ENCODE assay signal across 10 mouse cellular contexts in the genomic region with DNA sequence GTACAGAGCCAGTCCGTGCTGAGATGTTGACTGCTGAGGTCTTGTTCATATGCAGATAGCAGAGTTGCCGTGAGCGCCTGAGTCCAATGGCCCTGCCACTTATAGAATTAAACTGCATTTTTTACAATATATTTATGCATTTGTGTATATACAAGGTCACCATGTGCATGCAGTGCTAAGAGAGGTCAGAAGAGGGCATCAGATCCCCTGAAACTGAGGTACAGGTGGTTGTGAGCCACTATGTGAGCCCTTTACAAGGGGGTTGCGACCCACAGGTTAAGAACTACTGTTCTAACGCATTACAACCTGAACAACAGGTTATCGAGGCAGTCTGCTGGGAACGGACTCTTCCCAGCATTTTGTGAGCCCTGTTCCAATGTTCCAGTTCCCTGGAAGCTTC.
DNase-seq lines count a peak whose midpoint lies in the region; ATAC-seq and TF ChIP-seq lines count a peak whose summit lies in the region.
"Had no signal": no experiment of that assay in that cellular context is flagged by ENCODE, and none has a peak within 500 bp of the region (broad histone marks: within the 10 kb centered on the region; RNA-seq: fewer than 3 reads in every experiment).

No protein-coding gene starts in this region.

- H3K27me3 ChIP-seq in hindbrain, embryonic 11.5 days (ENCODE audit: control insufficient read depth, insufficient read depth, low read length): no peaks in the 10 kb centered on the region
- no peaks in the 10 kb centered on the region for H3K27me3 ChIP-seq in hindbrain, embryonic 16.5 days (replicated peaks; ENCODE audit: control insufficient read depth, insufficient read depth, low read length)
- H3K27me3 ChIP-seq in midbrain, postnatal 0 days (ENCODE audit: insufficient read depth, low read length): no peaks in the 10 kb centered on the region
- no peaks in the 10 kb centered on the region for H3K27me3 ChIP-seq in midbrain, embryonic 13.5 days
- H3K27me3 ChIP-seq: embryonic facial prominence, embryonic 13.5 days; liver, embryonic 15.5 days had no signal

- no peak overlapping the region for H3K9ac ChIP-seq in hindbrain, embryonic 11.5 days (ENCODE audit: low read depth, low read length)
- no peak overlapping the region for H3K9ac ChIP-seq in hindbrain, embryonic 16.5 days (ENCODE audit: low read depth, low read length)
- no peak overlapping the region for H3K9ac ChIP-seq in midbrain, postnatal 0 days (replicated peaks; ENCODE audit: low read length, poor library complexity, severe bottlenecking)
- no peak overlapping the region for H3K9ac ChIP-seq in midbrain, embryonic 13.5 days (replicated peaks)
- H3K9ac ChIP-seq: embryonic facial prominence, embryonic 13.5 days; liver, embryonic 15.5 days had no signal

- H3K4me1 ChIP-seq in hindbrain, embryonic 11.5 days (replicated peaks; ENCODE audit: control insufficient read depth, insufficient read depth, low read length): no peaks in the 10 kb centered on the region
- no peaks in the 10 kb centered on the region for H3K4me1 ChIP-seq in hindbrain, embryonic 16.5 days (ENCODE audit: control insufficient read depth, insufficient read depth, low read depth, low read length)
- no peaks in the 10 kb centered on the region for H3K4me1 ChIP-seq in midbrain, postnatal 0 days (ENCODE audit: insufficient read depth, low read length)
- no peaks in the 10 kb centered on the region for H3K4me1 ChIP-seq in midbrain, embryonic 13.5 days (replicated peaks)
- H3K4me1 ChIP-seq: embryonic facial prominence, embryonic 13.5 days; liver, embryonic 15.5 days had no signal

- no peak overlapping the region for H3K4me2 ChIP-seq in hindbrain, embryonic 11.5 days (replicated peaks; ENCODE audit: low read depth, low read length)
- no peak overlapping the region for H3K4me2 ChIP-seq in hindbrain, embryonic 16.5 days (ENCODE audit: low read length)
- no peak overlapping the region for H3K4me2 ChIP-seq in midbrain, postnatal 0 days (ENCODE audit: low read depth, low read length, poor library complexity, severe bottlenecking)
- no peak overlapping the region for H3K4me2 ChIP-seq in midbrain, embryonic 13.5 days (replicated peaks)
- H3K4me2 ChIP-seq: embryonic facial prominence, embryonic 13.5 days; liver, embryonic 15.5 days had no signal

- peak; percentile 5 for DNase-seq in hindbrain, embryonic 11.5 days (ENCODE audit: low spot score)
- DNase-seq in midbrain, postnatal 0 days (ENCODE audit: low spot score): no peak
- peak; percentile 8 for DNase-seq in c-Kit-positive CD71-positive TER-119-negative erythroid progenitor cells, embryonic 14.5 days (ENCODE audit: low read depth)
- DNase-seq in thymus, postnatal 4 days: peak; percentile 53
- no peak for DNase-seq in left cerebral cortex, adult 18-20 months (ENCODE audit: low spot score in 2 of 2)

- WGBS in hindbrain, embryonic 11.5 days: 65% methylated on average over 7 of the region's 7 CpGs
- 64% methylated on average over 7 of the region's 7 CpGs for WGBS in hindbrain, embryonic 16.5 days
- WGBS in midbrain, postnatal 0 days: 65% methylated on average over 7 of the region's 7 CpGs
- 67% methylated on average over 7 of the region's 7 CpGs for WGBS in midbrain, embryonic 13.5 days

- ATAC-seq in hindbrain, embryonic 11.5 days (ENCODE audit: low FRiP score): no peak
- ATAC-seq in hindbrain, embryonic 16.5 days: no peak
- ATAC-seq in midbrain, postnatal 0 days (ENCODE audit: low FRiP score): no peak
- no peak for ATAC-seq in midbrain, embryonic 13.5 days
- ATAC-seq: inflammation-experienced regulatory T-cells, adult 6 months had no signal

- no peak overlapping the region for H3K27ac ChIP-seq in hindbrain, embryonic 11.5 days (ENCODE audit: low read depth, low read length)
- no peak overlapping the region for H3K27ac ChIP-seq in hindbrain, embryonic 16.5 days (ENCODE audit: low read depth, low read length)
- H3K27ac ChIP-seq in midbrain, postnatal 0 days (ENCODE audit: low read depth, low read length): no peak overlapping the region
- no peak overlapping the region for H3K27ac ChIP-seq in midbrain, embryonic 13.5 days
- H3K27ac ChIP-seq: embryonic facial prominence, embryonic 13.5 days; liver, embryonic 15.5 days had no signal

- H3K36me3 ChIP-seq in hindbrain, embryonic 11.5 days (ENCODE audit: control insufficient read depth, insufficient read depth, low read length): no peaks in the 10 kb centered on the region
- H3K36me3 ChIP-seq in hindbrain, embryonic 16.5 days (ENCODE audit: control insufficient read depth, insufficient read depth, low read length): no peaks in the 10 kb centered on the region
- H3K36me3 ChIP-seq in midbrain, postnatal 0 days (ENCODE audit: insufficient read depth, low read length): no peaks in the 10 kb centered on the region
- H3K36me3 ChIP-seq in midbrain, embryonic 13.5 days: no peaks in the 10 kb centered on the region
- H3K36me3 ChIP-seq: embryonic facial prominence, embryonic 13.5 days; liver, embryonic 15.5 days had no signal

- H3K9me3 ChIP-seq in hindbrain, embryonic 11.5 days (ENCODE audit: control insufficient read depth, low read length): no peaks in the 10 kb centered on the region
- H3K9me3 ChIP-seq in hindbrain, embryonic 16.5 days (ENCODE audit: control insufficient read depth, low read length): no peaks in the 10 kb centered on the region
- no peaks in the 10 kb centered on the region for H3K9me3 ChIP-seq in midbrain, postnatal 0 days (ENCODE audit: low read length)
- H3K9me3 ChIP-seq in midbrain, embryonic 13.5 days: no peaks in the 10 kb centered on the region
- H3K9me3 ChIP-seq: embryonic facial prominence, embryonic 13.5 days; liver, embryonic 15.5 days had no signal

- peak; percentile 51 for TF ChIP-seq CTCF in midbrain, postnatal 0 days (IDR thresholded peaks at IDR 0.05)

- H3K4me3 ChIP-seq in hindbrain, embryonic 11.5 days (ENCODE audit: low read depth, low read length): no peak overlapping the region
- H3K4me3 ChIP-seq in hindbrain, embryonic 16.5 days (ENCODE audit: low read length): no peak overlapping the region
- no peak overlapping the region for H3K4me3 ChIP-seq in midbrain, postnatal 0 days (ENCODE audit: low read depth, low read length)
- no peak overlapping the region for H3K4me3 ChIP-seq in midbrain, embryonic 13.5 days (replicated peaks)
- H3K4me3 ChIP-seq: embryonic facial prominence, embryonic 13.5 days; liver, embryonic 15.5 days had no signal

Comparison
In these comparisons a context has a peak if more than half of its experiments do, and no peak if none do; other contexts are left out.
1. DNase-seq: peak in hindbrain, embryonic 11.5 days (single experiment), c-Kit-positive CD71-positive TER-119-negative erythroid progenitor cells, embryonic 14.5 days (single experiment) and thymus, postnatal 4 days (single experiment); none in midbrain, postnatal 0 days (single experiment) and left cerebral cortex, adult 18-20 months (0 of 2).